Mouse (Mus musculus): Measurements from ENCODE around the gene Mitf. TPM values are rescaled to one million over a fixed set of nuclear protein-coding genes. Genes with fewer than 3 reads are reported as not detected.

Gene Mitf
- polyA plus RNA-seq, 1 experiment, result 6.3 TPM

DNA sequence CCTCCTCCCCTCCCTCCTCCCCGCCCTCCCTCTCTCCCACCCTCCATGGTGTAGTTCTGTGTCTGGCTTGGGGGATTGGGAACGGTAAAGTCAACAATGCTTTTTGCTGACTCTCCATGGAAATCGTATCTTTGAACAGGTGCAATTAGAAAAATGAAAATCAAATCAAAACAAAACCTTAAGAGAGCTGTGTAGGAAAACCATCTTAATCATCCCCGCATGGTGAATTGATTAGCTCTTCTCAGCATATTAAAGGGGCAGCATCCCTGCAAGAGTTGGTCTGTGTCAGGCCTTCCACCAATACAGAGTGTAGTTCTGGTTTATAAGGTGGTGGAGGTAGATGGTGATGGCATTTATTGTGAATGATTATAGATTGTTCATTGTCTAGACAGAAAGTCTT lies 20.0 kb upstream of the Mitf start:
- no peak overlapping the region for H3K27ac ChIP-seq (ENCODE audit: insufficient read depth, low read length)
- H3K4me1 ChIP-seq (ENCODE audit: control insufficient read depth, insufficient read depth, low read length), result no peaks in the 10 kb centered on the region
- H3K4me3 ChIP-seq (ENCODE audit: insufficient read depth, low read length), result no peak overlapping the region
- TF ChIP-seq POLR2A (IDR thresholded peaks at IDR 0.05; ENCODE audit: low read depth, low read length) (no peak), CTCF (IDR thresholded peaks at IDR 0.05; ENCODE audit: borderline replicate concordance, insufficient read depth, low read length) (no peak)

DNA sequence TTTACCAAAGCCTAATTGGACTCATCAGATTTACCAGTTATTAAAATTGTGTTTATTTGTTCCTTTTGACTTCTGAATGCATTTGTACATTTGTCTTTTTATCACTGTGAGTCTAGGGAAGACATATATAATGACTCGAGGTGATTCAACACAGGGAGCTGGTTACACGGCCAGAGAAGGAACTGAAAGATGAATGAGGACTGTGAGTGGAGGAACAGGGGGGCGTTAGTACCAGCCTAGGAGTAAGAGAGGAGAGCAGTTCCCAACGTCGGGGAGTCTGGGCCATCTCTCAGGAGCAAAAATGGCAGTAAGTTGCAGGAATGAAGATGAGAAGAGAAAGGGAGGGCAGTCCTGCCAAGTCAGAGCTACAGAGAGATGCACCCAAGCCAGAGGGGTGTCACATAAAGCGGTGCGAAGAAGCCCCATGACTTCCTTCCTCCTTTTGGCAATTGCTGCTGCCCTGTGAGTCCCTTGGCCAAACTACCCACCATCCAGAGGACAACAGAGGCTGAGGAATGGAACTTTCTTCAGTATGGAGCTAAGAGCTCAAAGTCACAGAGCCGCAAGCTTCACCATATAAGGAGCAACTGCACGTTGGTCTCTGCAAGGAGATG lies 18.4 kb upstream of the Mitf start:
- TF ChIP-seq POLR2A (IDR thresholded peaks at IDR 0.05; ENCODE audit: low read depth, low read length) (no peak), CTCF (IDR thresholded peaks at IDR 0.05; ENCODE audit: borderline replicate concordance, insufficient read depth, low read length) (no peak)
- Histone ChIP-seq H3K27ac (ENCODE audit: insufficient read depth, low read length) (no peak overlapping the region), H3K4me3 (ENCODE audit: insufficient read depth, low read length) (no peak overlapping the region), H3K4me1 (ENCODE audit: control insufficient read depth, insufficient read depth, low read length) (no peaks in the 10 kb centered on the region)

DNA sequence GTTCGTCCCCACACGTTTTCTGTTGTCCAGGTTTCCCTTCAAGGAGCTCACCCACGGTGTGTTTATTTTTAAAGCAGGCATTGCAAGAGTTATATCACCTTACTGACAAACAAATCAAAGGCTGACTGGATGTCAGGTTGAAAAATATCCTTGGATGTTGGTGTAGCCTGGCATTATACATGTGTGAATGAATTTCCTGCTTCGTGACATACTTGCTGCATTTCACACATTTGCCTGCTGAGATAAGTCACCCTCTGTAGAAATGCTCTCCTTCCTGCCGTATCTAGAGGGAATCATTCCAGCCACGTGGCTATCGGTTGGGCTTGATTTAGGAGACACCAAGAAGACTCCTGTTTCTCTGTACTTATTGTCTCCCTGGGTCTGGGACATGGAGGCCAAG lies 17.2 kb upstream of the Mitf start:
- TF ChIP-seq POLR2A (IDR thresholded peaks at IDR 0.05; ENCODE audit: low read depth, low read length) (no peak), CTCF (IDR thresholded peaks at IDR 0.05; ENCODE audit: borderline replicate concordance, insufficient read depth, low read length) (no peak)
- no peak overlapping the region for H3K27ac ChIP-seq (ENCODE audit: insufficient read depth, low read length)
- H3K4me3 ChIP-seq (ENCODE audit: insufficient read depth, low read length), result no peak overlapping the region
- no peaks in the 10 kb centered on the region for H3K4me1 ChIP-seq (ENCODE audit: control insufficient read depth, insufficient read depth, low read length)

DNA sequence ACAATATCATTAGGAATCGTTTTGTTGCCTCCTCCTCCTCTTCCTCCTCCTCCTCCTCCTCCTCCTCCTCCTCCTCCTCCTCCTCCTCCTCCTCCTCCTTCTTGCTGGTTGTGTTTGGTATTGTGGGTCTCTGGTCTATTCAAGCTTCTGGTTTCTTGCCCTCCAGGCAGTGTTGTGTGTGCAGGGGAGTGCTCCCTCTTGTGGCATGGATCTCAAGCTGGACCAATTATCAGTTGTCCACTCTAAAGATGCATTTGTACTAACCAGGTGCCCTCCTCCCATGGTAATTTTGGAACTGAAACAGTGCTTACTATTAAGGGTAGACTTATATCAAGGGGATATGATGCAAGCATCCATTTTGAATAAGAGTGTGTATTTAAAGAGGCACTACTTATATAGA lies 14.7 kb upstream of the Mitf start:
- H3K27ac ChIP-seq (ENCODE audit: insufficient read depth, low read length), result no peak overlapping the region
- no peak for TF ChIP-seq POLR2A (IDR thresholded peaks at IDR 0.05; ENCODE audit: low read depth, low read length)
- TF ChIP-seq CTCF (IDR thresholded peaks at IDR 0.05; ENCODE audit: borderline replicate concordance, insufficient read depth, low read length), result peak; percentile 31; the same call in 1 of the 2 replicates
- H3K4me3 ChIP-seq (ENCODE audit: insufficient read depth, low read length), result no peak overlapping the region
- H3K4me1 ChIP-seq (ENCODE audit: control insufficient read depth, insufficient read depth, low read length), result no peaks in the 10 kb centered on the region

DNA sequence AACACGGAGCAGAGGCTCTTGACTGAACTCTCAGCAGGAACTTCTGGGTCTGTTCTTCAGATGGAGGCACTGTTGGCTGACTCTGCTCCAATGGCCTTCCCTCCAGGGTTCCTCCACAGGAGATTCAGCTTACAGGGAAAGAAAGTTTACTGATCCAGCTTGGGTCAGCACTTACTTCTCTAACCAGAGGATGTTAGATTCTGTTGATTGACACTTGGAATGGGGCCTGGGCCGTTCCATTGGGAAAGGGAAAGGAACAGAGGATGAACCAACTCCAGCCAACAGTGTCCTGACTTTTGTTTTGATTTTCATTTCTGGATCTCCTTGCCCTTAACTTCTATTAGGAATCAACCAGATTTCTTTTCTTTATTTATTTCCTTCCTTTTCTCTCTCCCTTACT lies 11.7 kb upstream of the Mitf start:
- Histone ChIP-seq H3K4me1 (ENCODE audit: control insufficient read depth, insufficient read depth, low read length) (no peaks in the 10 kb centered on the region), H3K27ac (ENCODE audit: insufficient read depth, low read length) (no peak overlapping the region), H3K4me3 (ENCODE audit: insufficient read depth, low read length) (no peak overlapping the region)
- TF ChIP-seq CTCF (IDR thresholded peaks at IDR 0.05; ENCODE audit: borderline replicate concordance, insufficient read depth, low read length) (no peak), POLR2A (IDR thresholded peaks at IDR 0.05; ENCODE audit: low read depth, low read length) (no peak)

DNA sequence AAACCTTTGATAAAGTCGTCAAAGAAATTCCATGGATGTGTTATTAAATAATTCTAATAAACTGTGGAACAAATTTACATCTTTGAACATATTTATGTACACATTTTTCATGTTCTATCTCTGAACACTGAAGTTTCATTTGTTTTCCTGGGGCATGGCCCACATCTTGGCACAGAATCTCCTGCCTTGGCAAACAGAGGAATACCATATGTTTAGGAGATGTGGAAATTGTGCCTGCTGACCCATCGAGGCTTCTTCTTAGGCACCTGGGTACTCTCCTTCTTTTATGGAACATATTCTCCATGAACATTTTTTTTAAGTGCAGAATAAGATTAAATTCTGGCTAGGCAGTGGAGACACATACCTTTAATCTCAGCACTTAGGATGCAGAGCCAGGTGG lies 6.2 kb upstream of the Mitf start:
- TF ChIP-seq POLR2A (IDR thresholded peaks at IDR 0.05; ENCODE audit: low read depth, low read length) (no peak), CTCF (IDR thresholded peaks at IDR 0.05; ENCODE audit: borderline replicate concordance, insufficient read depth, low read length) (no peak)
- no peak overlapping the region for H3K4me3 ChIP-seq (ENCODE audit: insufficient read depth, low read length)
- no peaks in the 10 kb centered on the region for H3K4me1 ChIP-seq (ENCODE audit: control insufficient read depth, insufficient read depth, low read length)
- H3K27ac ChIP-seq (ENCODE audit: insufficient read depth, low read length), result no peak overlapping the region

DNA sequence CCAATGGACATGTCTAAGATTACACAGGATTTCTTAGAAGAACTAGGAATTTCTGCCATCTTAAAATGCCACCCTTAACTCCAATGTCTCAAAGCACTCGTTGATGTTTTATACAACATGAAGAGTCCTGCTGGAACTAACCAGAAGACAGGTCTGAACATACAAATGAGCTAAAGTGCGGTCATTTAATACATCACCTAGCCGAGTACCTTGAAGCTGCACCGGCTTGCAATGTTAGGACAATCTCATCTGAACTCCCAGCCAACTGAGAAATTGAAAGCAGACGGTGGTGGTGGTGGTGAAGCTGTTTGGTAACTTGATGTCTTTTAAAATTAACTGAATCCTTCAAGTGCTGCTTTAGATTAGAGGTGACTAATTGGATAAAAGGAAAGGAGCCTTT lies 801 bp upstream of the Mitf start:
- no peak overlapping the region for H3K27ac ChIP-seq (ENCODE audit: insufficient read depth, low read length)
- peaks cover 2% of the 10 kb centered on the region; the same call in 1 of the 2 replicates for H3K4me1 ChIP-seq (ENCODE audit: control insufficient read depth, insufficient read depth, low read length)
- TF ChIP-seq CTCF (IDR thresholded peaks at IDR 0.05; ENCODE audit: borderline replicate concordance, insufficient read depth, low read length) (no peak), POLR2A (IDR thresholded peaks at IDR 0.05; ENCODE audit: low read depth, low read length) (no peak)
- peak overlapping the region; percentile 57 for H3K4me3 ChIP-seq (ENCODE audit: insufficient read depth, low read length)

DNA sequence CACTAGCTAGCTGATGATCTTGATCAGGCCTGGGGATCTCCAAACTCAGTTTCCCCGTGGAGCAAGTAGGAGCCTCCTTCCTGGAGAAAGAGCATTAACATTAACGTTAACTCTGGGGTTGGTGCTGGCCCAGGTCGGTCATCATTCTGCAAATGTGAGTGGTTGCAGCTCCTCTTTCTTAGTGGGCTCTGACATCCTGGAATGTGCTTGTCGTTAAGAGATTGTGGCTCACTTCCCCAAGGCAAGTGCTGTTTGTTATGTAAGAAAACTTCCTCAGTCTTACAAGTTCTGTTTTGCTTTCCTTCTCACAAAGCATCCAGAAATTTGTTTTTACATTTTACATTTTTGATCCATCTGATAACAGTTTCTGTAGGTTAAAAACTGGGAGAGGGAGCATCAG lies 7.3 kb downstream of the Mitf start:
- Histone ChIP-seq H3K27ac (ENCODE audit: insufficient read depth, low read length) (no peak overlapping the region), H3K4me1 (ENCODE audit: control insufficient read depth, insufficient read depth, low read length) (peaks cover 4% of the 10 kb centered on the region; the same call in 1 of the 2 replicates), H3K4me3 (ENCODE audit: insufficient read depth, low read length) (no peak overlapping the region)
- no peak for TF ChIP-seq CTCF (IDR thresholded peaks at IDR 0.05; ENCODE audit: borderline replicate concordance, insufficient read depth, low read length)
- no peak for TF ChIP-seq POLR2A (IDR thresholded peaks at IDR 0.05; ENCODE audit: low read depth, low read length)

DNA sequence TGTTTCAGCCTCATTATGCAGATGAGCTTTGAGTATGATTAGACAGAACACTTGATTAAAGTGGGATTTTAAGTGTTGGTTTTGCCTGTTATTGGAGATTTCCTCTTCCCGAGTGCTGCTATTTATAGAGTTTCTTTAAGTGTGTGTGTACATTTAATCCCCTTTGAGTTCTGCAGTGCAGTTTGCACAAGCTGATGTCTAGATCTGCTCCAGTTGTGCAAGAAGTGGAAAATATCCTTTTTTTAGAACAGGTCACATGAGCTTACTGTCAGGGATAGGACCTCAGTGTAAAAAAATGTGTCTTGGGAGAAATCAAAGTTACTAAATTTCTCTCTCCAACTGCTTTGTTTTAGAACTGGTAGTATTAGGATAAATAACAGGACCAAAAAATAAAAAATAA lies 8.9 kb downstream of the Mitf start:
- Histone ChIP-seq H3K27ac (ENCODE audit: insufficient read depth, low read length) (no peak overlapping the region; the same call in 1 of the 2 replicates), H3K4me1 (ENCODE audit: control insufficient read depth, insufficient read depth, low read length) (peaks cover 6% of the 10 kb centered on the region), H3K4me3 (ENCODE audit: insufficient read depth, low read length) (no peak overlapping the region)
- TF ChIP-seq POLR2A (IDR thresholded peaks at IDR 0.05; ENCODE audit: low read depth, low read length), result no peak
- no peak for TF ChIP-seq CTCF (IDR thresholded peaks at IDR 0.05; ENCODE audit: borderline replicate concordance, insufficient read depth, low read length)

DNA sequence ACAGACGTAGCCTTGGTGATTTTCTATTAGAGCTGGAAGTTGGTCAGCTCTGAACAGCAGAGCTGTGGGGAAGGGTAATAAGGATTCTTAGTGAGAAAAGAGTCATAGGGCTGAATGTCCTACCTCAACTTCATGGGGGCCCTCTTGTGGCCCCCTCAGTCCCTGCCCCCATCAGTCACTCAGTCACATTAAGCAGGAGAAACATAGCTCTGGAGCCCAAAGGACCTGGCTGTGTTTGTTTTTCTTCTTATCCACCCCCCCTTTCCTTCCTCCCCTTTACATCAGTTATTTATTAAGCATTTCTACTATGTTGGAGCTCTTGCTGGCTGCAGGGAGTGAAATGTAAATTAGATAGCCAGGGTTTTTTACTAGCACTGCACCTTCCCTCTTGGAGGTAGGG lies 10.0 kb downstream of the Mitf start:
- Histone ChIP-seq H3K27ac (ENCODE audit: insufficient read depth, low read length) (no peak overlapping the region), H3K4me3 (ENCODE audit: insufficient read depth, low read length) (no peak overlapping the region), H3K4me1 (ENCODE audit: control insufficient read depth, insufficient read depth, low read length) (peaks cover 6% of the 10 kb centered on the region)
- no peak for TF ChIP-seq POLR2A (IDR thresholded peaks at IDR 0.05; ENCODE audit: low read depth, low read length)
- no peak for TF ChIP-seq CTCF (IDR thresholded peaks at IDR 0.05; ENCODE audit: borderline replicate concordance, insufficient read depth, low read length)

Data from embryonic fibroblast, embryonic 13.5 days (primary cell).